Mouse (Mus musculus): ENCODE results near the gene Igfbpl1. TPM values are rescaled to one million over a fixed set of nuclear protein-coding genes. Genes with fewer than 3 reads are reported as not detected.

Igfbpl1 gene
- total and polyA plus RNA-seq, 2 experiments from 2014 or later = 20.3 to 86.1 TPM

DNA sequence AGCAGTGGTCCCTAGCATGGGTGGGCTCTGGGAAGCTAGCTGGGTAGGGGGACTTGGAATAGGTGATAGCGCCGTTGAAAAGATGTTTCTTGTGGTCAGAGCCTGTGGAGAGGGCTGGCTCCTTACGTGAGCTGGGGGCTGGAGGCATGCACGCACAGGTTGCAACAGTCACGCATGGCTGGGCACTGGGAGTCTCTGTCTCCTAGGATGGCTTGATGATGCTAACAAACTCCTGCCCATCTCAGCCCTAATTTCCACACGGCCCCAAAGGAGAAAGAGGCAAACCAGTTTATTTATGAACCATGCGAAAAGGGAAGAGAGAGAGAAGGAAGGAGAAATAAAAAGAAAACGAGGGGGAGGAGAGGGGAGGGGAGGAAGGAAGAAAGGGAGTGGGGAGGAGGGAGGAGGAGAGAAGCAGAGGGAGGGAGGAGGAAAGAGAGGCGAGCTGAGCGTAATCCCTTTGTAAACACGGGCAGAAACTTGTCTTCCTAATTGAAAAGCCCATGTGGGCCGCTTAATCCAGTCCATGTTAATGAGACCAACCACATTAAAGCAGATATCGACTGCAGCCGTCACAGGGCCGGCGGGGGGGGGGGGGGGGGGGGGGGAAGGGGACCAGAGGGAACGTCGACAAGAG, 61.0 kb downstream of the Igfbpl1 start:
- peak; percentile 43 for ATAC-seq
- DNase-seq (ENCODE audit: low spot score) = peak; percentile 54
- H3K4me3 ChIP-seq (ENCODE audit: low read length) = no peak overlapping the region
- H3K4me2 ChIP-seq (ENCODE audit: low read depth, low read length) = peak overlapping the region; percentile 42
- H3K9me3 ChIP-seq (ENCODE audit: low read length) = no peaks in the 10 kb centered on the region
- H3K27ac ChIP-seq = no peak overlapping the region
- 1% methylated on average over 11 of the region's 18 CpGs for WGBS
- TF ChIP-seq CTCF (IDR thresholded peaks at IDR 0.05; ENCODE audit: low read depth) = no peak
- peaks cover 28% of the 10 kb centered on the region for H3K4me1 ChIP-seq (ENCODE audit: insufficient read depth, low read length)
- peaks cover 8% of the 10 kb centered on the region; the same call in 1 of the 2 replicates for H3K27me3 ChIP-seq (ENCODE audit: insufficient read depth, low read length)
- peak overlapping the region; percentile 46; the same call in 1 of the 2 replicates for H3K9ac ChIP-seq (replicated peaks; ENCODE audit: low read length)
- H3K36me3 ChIP-seq (ENCODE audit: insufficient read depth, low read length) = no peaks in the 10 kb centered on the region

DNA sequence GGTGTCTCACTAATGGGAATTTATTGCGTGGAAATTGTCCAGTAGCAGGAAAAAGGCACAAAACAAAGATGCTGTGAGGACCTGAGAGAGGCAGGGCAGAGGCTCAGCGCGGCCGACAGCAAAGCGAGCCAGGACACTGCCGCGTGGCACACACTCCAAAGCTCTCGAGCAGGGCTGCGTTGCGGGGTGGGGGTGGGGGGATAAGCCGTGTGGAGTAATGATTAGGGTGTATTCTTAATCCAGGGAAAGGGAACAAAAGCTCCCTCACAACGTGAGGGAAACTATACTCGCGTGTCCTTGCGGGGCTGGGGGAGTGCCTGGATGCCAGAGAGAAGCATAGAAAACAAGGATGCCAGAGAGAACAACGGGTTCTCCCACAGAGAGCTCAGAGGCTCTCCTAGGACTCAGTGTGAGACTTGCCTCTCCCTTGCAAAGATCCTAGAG, 61.6 kb downstream of the Igfbpl1 start:
- no peak overlapping the region for H3K27ac ChIP-seq
- peak overlapping the region; percentile 46; the same call in 1 of the 2 replicates for H3K9ac ChIP-seq (replicated peaks; ENCODE audit: low read length)
- peak overlapping the region; percentile 42 for H3K4me2 ChIP-seq (ENCODE audit: low read depth, low read length)
- H3K4me3 ChIP-seq (ENCODE audit: low read length) = no peak overlapping the region
- 2% methylated on average over 16 of the region's 16 CpGs for WGBS
- no peak for TF ChIP-seq CTCF (IDR thresholded peaks at IDR 0.05; ENCODE audit: low read depth)
- no peak for ATAC-seq
- H3K4me1 ChIP-seq (ENCODE audit: insufficient read depth, low read length) = peaks cover 28% of the 10 kb centered on the region
- peak; percentile 39 for DNase-seq (ENCODE audit: low spot score)
- peaks cover 8% of the 10 kb centered on the region; the same call in 1 of the 2 replicates for H3K27me3 ChIP-seq (ENCODE audit: insufficient read depth, low read length)
- H3K9me3 ChIP-seq (ENCODE audit: low read length) = no peaks in the 10 kb centered on the region
- no peaks in the 10 kb centered on the region for H3K36me3 ChIP-seq (ENCODE audit: insufficient read depth, low read length)

DNA sequence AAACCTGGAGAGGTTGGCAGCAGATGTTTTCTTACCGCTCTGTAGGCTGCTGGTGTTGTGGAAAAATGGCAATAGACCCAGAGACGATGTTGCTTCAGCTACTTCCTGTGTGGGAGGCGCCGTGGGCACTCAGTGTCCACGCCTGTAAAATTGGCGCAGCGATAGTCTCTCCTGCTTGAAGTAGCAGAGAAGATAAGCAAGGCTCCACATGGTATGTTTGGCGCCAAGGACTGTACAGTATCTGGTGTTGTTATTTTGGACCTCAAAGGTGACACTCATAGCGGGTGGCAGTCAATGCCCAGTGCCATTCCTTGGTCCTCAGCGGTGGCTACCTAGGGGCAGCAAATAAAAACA, 62.6 kb downstream of the Igfbpl1 start:
- WGBS = 15% methylated on average over 10 of the region's 10 CpGs
- no peak overlapping the region for H3K9ac ChIP-seq (replicated peaks; ENCODE audit: low read length)
- peak overlapping the region; percentile 38 for H3K4me2 ChIP-seq (ENCODE audit: low read depth, low read length)
- DNase-seq (ENCODE audit: low spot score) (no peak), ATAC-seq (no peak)
- peaks cover 8% of the 10 kb centered on the region; the same call in 1 of the 2 replicates for H3K27me3 ChIP-seq (ENCODE audit: insufficient read depth, low read length)
- TF ChIP-seq CTCF (IDR thresholded peaks at IDR 0.05; ENCODE audit: low read depth) = no peak
- H3K36me3 ChIP-seq (ENCODE audit: insufficient read depth, low read length) = no peaks in the 10 kb centered on the region
- no peak overlapping the region for H3K4me3 ChIP-seq (ENCODE audit: low read length)
- peaks cover 28% of the 10 kb centered on the region for H3K4me1 ChIP-seq (ENCODE audit: insufficient read depth, low read length)
- H3K27ac ChIP-seq = peak overlapping the region; percentile 48; the same call in 1 of the 2 replicates
- no peaks in the 10 kb centered on the region for H3K9me3 ChIP-seq (ENCODE audit: low read length)

DNA sequence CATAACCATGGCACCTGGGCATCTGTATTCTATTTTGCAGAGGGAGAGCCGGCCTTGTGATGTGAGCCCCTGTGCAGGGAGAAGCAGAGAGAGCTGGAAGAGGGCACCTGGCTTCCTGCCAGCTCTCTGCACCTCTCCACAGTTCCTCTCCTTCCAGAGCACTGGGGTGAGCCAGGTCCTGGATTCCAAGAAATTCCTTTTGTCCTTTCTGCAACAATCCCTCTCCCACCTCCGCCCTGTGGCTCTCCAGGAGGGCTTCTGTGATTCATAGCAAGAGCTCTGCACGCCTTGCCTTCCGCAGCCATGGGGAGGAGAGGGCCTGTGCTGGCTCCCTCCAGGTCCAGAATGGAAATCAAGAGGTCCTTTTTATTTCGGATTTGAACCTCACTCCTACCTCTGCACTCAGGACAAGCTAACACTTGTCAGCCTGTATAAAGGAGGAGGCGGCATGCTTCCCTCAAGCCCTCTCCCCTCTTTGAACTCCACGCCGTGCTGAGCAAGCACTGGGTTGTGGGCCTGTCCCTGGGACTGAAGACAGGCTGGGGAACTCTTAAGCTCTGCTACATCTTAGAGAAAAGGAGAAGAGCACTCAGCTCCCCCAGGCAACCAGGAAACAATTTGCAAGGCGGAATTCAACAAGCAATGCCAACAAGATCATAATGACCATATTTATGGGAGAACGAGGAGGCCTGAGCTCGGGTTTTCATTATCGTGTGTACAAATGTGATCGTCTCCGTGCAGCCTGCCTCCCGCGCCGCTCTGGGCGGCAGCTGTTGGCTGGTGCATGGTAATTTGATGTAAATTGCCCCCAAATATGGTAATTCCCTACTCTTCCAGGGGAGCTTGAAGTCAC, 63.2 kb downstream of the Igfbpl1 start:
- Histone ChIP-seq H3K9ac (replicated peaks; ENCODE audit: low read length) (no peak overlapping the region), H3K9me3 (ENCODE audit: low read length) (no peaks in the 10 kb centered on the region), H3K36me3 (ENCODE audit: insufficient read depth, low read length) (no peaks in the 10 kb centered on the region), H3K27me3 (ENCODE audit: insufficient read depth, low read length) (peaks cover 8% of the 10 kb centered on the region; the same call in 1 of the 2 replicates), H3K4me2 (ENCODE audit: low read depth, low read length) (peak overlapping the region; percentile 38), H3K4me3 (ENCODE audit: low read length) (no peak overlapping the region), H3K4me1 (ENCODE audit: insufficient read depth, low read length) (peaks cover 28% of the 10 kb centered on the region), H3K27ac (peak overlapping the region; percentile 48; the same call in 1 of the 2 replicates)
- peak; percentile 22; the same call in 1 of the 2 replicates for ATAC-seq
- WGBS = 11% methylated on average over 18 of the region's 18 CpGs
- peak; percentile 57 for DNase-seq (ENCODE audit: low spot score)
- TF ChIP-seq CTCF (IDR thresholded peaks at IDR 0.05; ENCODE audit: low read depth) = no peak

GRCm38 (mm10) chr4:45762600-45762999, 64.1 kb downstream of the Igfbpl1 start:
- WGBS = 83% methylated on average over 4 of the region's 4 CpGs
- H3K27me3 ChIP-seq (ENCODE audit: insufficient read depth, low read length) = 0 out of 2 replicates have a peak, but pooled peaks cover 3% of the 10 kb centered on the region
- H3K4me2 ChIP-seq (ENCODE audit: low read depth, low read length) = no peak overlapping the region

More at GRCm38 (mm10) chr4:45762600-45762999, 64.1 kb downstream of the Igfbpl1 start:
- Histone ChIP-seq H3K4me1 (ENCODE audit: insufficient read depth, low read length) (peaks cover 32% of the 10 kb centered on the region), H3K27ac (no peak overlapping the region), H3K4me3 (ENCODE audit: low read length) (no peak overlapping the region), H3K9ac (replicated peaks; ENCODE audit: low read length) (no peak overlapping the region), H3K36me3 (ENCODE audit: insufficient read depth, low read length) (no peaks in the 10 kb centered on the region), H3K9me3 (ENCODE audit: low read length) (no peaks in the 10 kb centered on the region)
- DNase-seq (ENCODE audit: low spot score) (no peak), ATAC-seq (no peak)
- TF ChIP-seq CTCF (IDR thresholded peaks at IDR 0.05; ENCODE audit: low read depth) = no peak

Other genes starting within 250 kb of the Igfbpl1 start
- gene Aldh1b1, start 27.9 kb downstream of the Igfbpl1 start, total RNA-seq (2014; rRNA removed) = 23.0 and 24.4 TPM in 2 replicates
- gene Aldh1b1, start 27.9 kb downstream of the Igfbpl1 start, polyA plus RNA-seq (2015; fragmentation: Nextera tagmentation; extraction: Ambion mirVana) = 18.8 TPM in 2 replicates
- 0.07 and 0.26 TPM in 2 replicates for gene Stra6l, start 21.7 kb upstream of the Igfbpl1 start, total RNA-seq (2014; rRNA removed)
- 0.11 and 0.20 TPM in 2 replicates for gene Stra6l, start 21.7 kb upstream of the Igfbpl1 start, polyA plus RNA-seq (2015; fragmentation: Nextera tagmentation; extraction: Ambion mirVana)
- 0.63 and 1.0 TPM in 2 replicates for gene Ccdc180, start 63.4 kb upstream of the Igfbpl1 start, total RNA-seq (2014; rRNA removed)
- 0.20 and 0.51 TPM in 2 replicates for gene Ccdc180, start 63.4 kb upstream of the Igfbpl1 start, polyA plus RNA-seq (2015; fragmentation: Nextera tagmentation; extraction: Ambion mirVana)
- 31.3 and 33.4 TPM in 2 replicates for gene Tdrd7, start 138.4 kb upstream of the Igfbpl1 start, total RNA-seq (2014; rRNA removed)
- gene Tdrd7, start 138.4 kb upstream of the Igfbpl1 start, polyA plus RNA-seq (2015; fragmentation: Nextera tagmentation; extraction: Ambion mirVana) = 23.6 and 26.1 TPM in 2 replicates
- 0.58 and 1.3 TPM in 2 replicates for gene Tmod1, start 212.0 kb upstream of the Igfbpl1 start, total RNA-seq (2014; rRNA removed)
- 2.3 and 2.5 TPM in 2 replicates for gene Tmod1, start 212.0 kb upstream of the Igfbpl1 start, polyA plus RNA-seq (2015; fragmentation: Nextera tagmentation; extraction: Ambion mirVana)